Mouse (Mus musculus): ENCODE results near the gene Gm38119. TPM values are rescaled to one million over a fixed set of nuclear protein-coding genes. Genes with fewer than 3 reads are reported as not detected.

The Gm38119 gene
- not detected in 2 replicates for polyA plus RNA-seq (2021; fragmentation: Nextera tagmentation)
- long read RNA-seq, experiment 1, result 0 reads
- long read RNA-seq, experiment 2, result 0 reads

GRCm38 (mm10) chr3:92738996-92739395 lies at the start of gene Gm38119:
TSS of gene Gm38119 (minus strand) at chr3:92739096.

GRCm38 (mm10) chr3:92778799-92779198 lies 39.9 kb upstream of the Gm38119 start, which contains the start of gene Lce1i:
TSS of gene Lce1i (minus strand) at chr3:92778899.

GRCm38 (mm10) chr3:92764965-92765364 lies 26.1 kb upstream of the Gm38119 start, which contains the start of gene Lce1h:
TSS of gene Lce1h (minus strand) at chr3:92765065.

GRCm38 (mm10) chr3:92752238-92752637 lies 13.3 kb upstream of the Gm38119 start, which contains the start of gene Lce1g:
TSS of gene Lce1g (minus strand) at chr3:92752338.

GRCm38 (mm10) chr3:92720250-92720649 lies 18.6 kb downstream of the Gm38119 start, which contains the start of gene Lce1f:
TSS of gene Lce1f (minus strand) at chr3:92720350.

GRCm38 (mm10) chr3:92708974-92709373 lies 29.9 kb downstream of the Gm38119 start, which contains the start of gene Lce1e:
TSS of gene Lce1e (minus strand) at chr3:92709074.

Other genes with a start within 250 kb of the Gm38119 start
- gene Sprr4, start 238.6 kb downstream of the Gm38119 start, polyA plus RNA-seq (2021; fragmentation: Nextera tagmentation), result not detected in 2 replicates
- gene 2310046K23Rik, start 204.6 kb downstream of the Gm38119 start, polyA plus RNA-seq (2021; fragmentation: Nextera tagmentation), result not detected in 2 replicates
- not detected in 2 replicates for gene Ivl, start 165.4 kb downstream of the Gm38119 start, polyA plus RNA-seq (2021; fragmentation: Nextera tagmentation)
- not detected in 2 replicates for gene Smcp, start 150.1 kb downstream of the Gm38119 start, polyA plus RNA-seq (2021; fragmentation: Nextera tagmentation)
- gene 2210017I01Rik, start 131.6 kb downstream of the Gm38119 start, polyA plus RNA-seq (2021; fragmentation: Nextera tagmentation), result not detected in 2 replicates
- gene Lce6a, start 117.4 kb downstream of the Gm38119 start, polyA plus RNA-seq (2021; fragmentation: Nextera tagmentation), result not detected in 2 replicates
- not detected in 2 replicates for gene Lce1a1, start 90.8 kb downstream of the Gm38119 start, polyA plus RNA-seq (2021; fragmentation: Nextera tagmentation)
- gene Lce1b, start 82.2 kb downstream of the Gm38119 start, polyA plus RNA-seq (2021; fragmentation: Nextera tagmentation), result not detected in 2 replicates
- gene Lce1a2, start 68.8 kb downstream of the Gm38119 start, polyA plus RNA-seq (2021; fragmentation: Nextera tagmentation), result not detected in 2 replicates
- not detected in 2 replicates for gene Lce1c, start 59.8 kb downstream of the Gm38119 start, polyA plus RNA-seq (2021; fragmentation: Nextera tagmentation)
- gene Lce1d, start 51.9 kb downstream of the Gm38119 start, polyA plus RNA-seq (2021; fragmentation: Nextera tagmentation), result not detected in 2 replicates
- gene Lce1e, start 30.0 kb downstream of the Gm38119 start, polyA plus RNA-seq (2021; fragmentation: Nextera tagmentation), result not detected in 2 replicates
- not detected in 2 replicates for gene Lce1f, start 18.7 kb downstream of the Gm38119 start, polyA plus RNA-seq (2021; fragmentation: Nextera tagmentation)
- gene Lce1g, start 13.2 kb upstream of the Gm38119 start, polyA plus RNA-seq (2021; fragmentation: Nextera tagmentation), result not detected in 2 replicates
- gene Lce1h, start 26.0 kb upstream of the Gm38119 start, polyA plus RNA-seq (2021; fragmentation: Nextera tagmentation), result not detected in 2 replicates
- gene Lce1i, start 39.8 kb upstream of the Gm38119 start, polyA plus RNA-seq (2021; fragmentation: Nextera tagmentation), result not detected in 2 replicates
- gene Lce1j, start 51.4 kb upstream of the Gm38119 start, polyA plus RNA-seq (2021; fragmentation: Nextera tagmentation), result not detected in 2 replicates
- not detected in 2 replicates for gene Lce1k, start 68.8 kb upstream of the Gm38119 start, polyA plus RNA-seq (2021; fragmentation: Nextera tagmentation)
- not detected in 2 replicates for gene Kprp, start 88.2 kb upstream of the Gm38119 start, polyA plus RNA-seq (2021; fragmentation: Nextera tagmentation)
- not detected in 2 replicates for gene Lce1l, start 112.2 kb upstream of the Gm38119 start, polyA plus RNA-seq (2021; fragmentation: Nextera tagmentation)
- not detected in 2 replicates for gene 2310050C09Rik, start 131.1 kb upstream of the Gm38119 start, polyA plus RNA-seq (2021; fragmentation: Nextera tagmentation)
- not detected in 2 replicates for gene Lce3a, start 187.1 kb upstream of the Gm38119 start, polyA plus RNA-seq (2021; fragmentation: Nextera tagmentation)
- not detected in 2 replicates for gene Lce3b, start 193.9 kb upstream of the Gm38119 start, polyA plus RNA-seq (2021; fragmentation: Nextera tagmentation)
- gene Lce3c, start 205.4 kb upstream of the Gm38119 start, polyA plus RNA-seq (2021; fragmentation: Nextera tagmentation), result not detected in 2 replicates
- gene Lce3d, start 218.3 kb upstream of the Gm38119 start, polyA plus RNA-seq (2021; fragmentation: Nextera tagmentation), result not detected in 2 replicates
- gene Lce3e, start 228.0 kb upstream of the Gm38119 start, polyA plus RNA-seq (2021; fragmentation: Nextera tagmentation), result not detected in 2 replicates